Mouse (Mus musculus) heart, postnatal 25 days (tissue): ENCODE results near the gene Lnx1. TPM values are rescaled to one million over a fixed set of nuclear protein-coding genes. Genes with fewer than 3 reads are reported as not detected.

Experiments
- total RNA-seq, 2 experiments: library from RNA; stranded (reverse); gene quantifications; 2 replicates each; pipeline ENCODE4 v1.2.3; 2021

Gene Lnx1
- total RNA-seq, 2 experiments from 2014 or later = 6.7 to 9.5 TPM

Other genes with a start within 250 kb of the Lnx1 start
- gene Scfd2, start 171.2 kb downstream of the Lnx1 start, total RNA-seq = 10 to 100 TPM; 11.4 to 12.9 TPM
- gene Fip1l1, start 167.5 kb downstream of the Lnx1 start, total RNA-seq = 10 to 100 TPM; 24.4 to 29.4 TPM